Mouse (Mus musculus) testis, adult 2 months (tissue): ENCODE measurements around the gene Srl.

ENCODE experiments used
- CTCF ChIP-seq: fragments of 200-500 bp; IDR thresholded peaks from 2 replicates; pipeline ENCODE4 v1.5.1; 2012; ENCODE audit warnings: low read depth, mild to moderate bottlenecking, inconsistent platforms, low read length, moderate library complexity; ENCODE audit not compliant: control insufficient read depth, insufficient read depth, insufficient replicate concordance
- POLR2A ChIP-seq: fragments of 200-500 bp; IDR thresholded peaks from 2 replicates; pipeline ENCODE4 v1.6.1; 2012; ENCODE audit warnings: low read depth, mild to moderate bottlenecking, inconsistent platforms, low read length, moderate library complexity; ENCODE audit not compliant: control insufficient read depth

- TF ChIP-seq CTCF: peak; percentile 100
- TF ChIP-seq POLR2A: peak; percentile 85
Observed at GRCm38 (mm10) chr16:4474882-4475803, 66.5 kb downstream of the Srl start.
